Mouse (Mus musculus) layer of hippocampus, adult 9-11 months (tissue): Measurements from ENCODE around the gene Ly9.

Source experiments
- DNase-seq: peaks from one replicate; pipeline ENCODE4 v3.0.0; 2022

Ly9 gene

GRCm38 (mm10) chr1:171577168-171577567, 30.0 kb downstream of the Ly9 start:
- DNase-seq, result no peak

GRCm38 (mm10) chr1:171568436-171568835, 38.8 kb downstream of the Ly9 start:
- DNase-seq, result no peak

- no peak for DNase-seq
These were observed 40.4 kb downstream of the Ly9 start for GRCm38 (mm10) chr1:171566777-171567176.

- DNase-seq, result no peak
These were observed 41.3 kb downstream of the Ly9 start for GRCm38 (mm10) chr1:171565888-171566287.

GRCm38 (mm10) chr1:171564247-171564646, 43.0 kb downstream of the Ly9 start:
- no peak for DNase-seq

GRCm38 (mm10) chr1:171563042-171563441, 44.2 kb downstream of the Ly9 start:
- no peak for DNase-seq

GRCm38 (mm10) chr1:171561639-171562225, 45.5 kb downstream of the Ly9 start:
- no peak for DNase-seq

GRCm38 (mm10) chr1:171561200-171561599, 46.0 kb downstream of the Ly9 start:
- peak; percentile 40 for DNase-seq

- DNase-seq, result no peak
These were observed 46.9 kb downstream of the Ly9 start for GRCm38 (mm10) chr1:171560262-171560661.

GRCm38 (mm10) chr1:171558898-171559297, 48.3 kb downstream of the Ly9 start, which contains the start of gene Cd244a:
TSS of gene Cd244a (plus strand) at chr1:171559193.
- DNase-seq, result peak; percentile 50

- no peak for DNase-seq
These were observed 48.8 kb downstream of the Ly9 start for GRCm38 (mm10) chr1:171558407-171558806.

- DNase-seq, result no peak
These were observed 50.8 kb downstream of the Ly9 start for GRCm38 (mm10) chr1:171556366-171556765.

- DNase-seq, result no peak
These were observed 53.6 kb downstream of the Ly9 start for GRCm38 (mm10) chr1:171553359-171554341.

GRCm38 (mm10) chr1:171552230-171552629, 55.0 kb downstream of the Ly9 start:
- DNase-seq, result no peak

- no peak for DNase-seq
These were observed 55.9 kb downstream of the Ly9 start for GRCm38 (mm10) chr1:171551326-171551725.

- no peak for DNase-seq
These were observed 66.5 kb downstream of the Ly9 start for GRCm38 (mm10) chr1:171540694-171541093.
